ENCODE assay signal across 19 mouse cellular contexts in genomic region chr2:4582930-4583329, GRCm38 (mm10).
DNase-seq lines count a peak whose midpoint lies in the region; ATAC-seq and TF ChIP-seq lines count a peak whose summit lies in the region.
"Had no signal": no experiment of that assay in that cellular context is flagged by ENCODE, and none has a peak within 500 bp of the region (broad histone marks: within the 10 kb centered on the region; RNA-seq: fewer than 3 reads in every experiment).

No protein-coding gene starts in this region.

- no peaks in the 10 kb centered on the region for H3K9me3 ChIP-seq in embryonic facial prominence, embryonic 13.5 days
- no peaks in the 10 kb centered on the region for H3K9me3 ChIP-seq in limb, embryonic 11.5 days (ENCODE audit: control insufficient read depth, low read length)
- no peaks in the 10 kb centered on the region for H3K9me3 ChIP-seq in stomach, postnatal 0 days (ENCODE audit: control insufficient read depth, low read length)
- H3K9me3 ChIP-seq: forebrain, embryonic 13.5 days; heart, embryonic 13.5 days had no signal

- no peak overlapping the region for H3K9ac ChIP-seq in embryonic facial prominence, embryonic 13.5 days
- no peak overlapping the region for H3K9ac ChIP-seq in limb, embryonic 11.5 days (ENCODE audit: low read length)
- no peak overlapping the region for H3K9ac ChIP-seq in stomach, postnatal 0 days (ENCODE audit: low read length)
- H3K9ac ChIP-seq: forebrain, embryonic 13.5 days; forebrain, postnatal 0 days; heart, embryonic 13.5 days had no signal

- H3K27ac ChIP-seq in embryonic facial prominence, embryonic 13.5 days: peak overlapping the region; percentile 55; the same call in 1 of the 2 replicates
- peak overlapping the region; percentile 30; the same call in 1 of the 2 replicates for H3K27ac ChIP-seq in embryonic fibroblast, embryonic 13.5 days (ENCODE audit: insufficient read depth, low read length)
- peak overlapping the region; percentile 36 for H3K27ac ChIP-seq in limb, embryonic 11.5 days (replicated peaks; ENCODE audit: low read depth, low read length)
- no peak overlapping the region for H3K27ac ChIP-seq in stomach, postnatal 0 days (replicated peaks)
- H3K27ac ChIP-seq: forebrain, embryonic 13.5 days had no signal

- no peak for TF ChIP-seq EP300 in stomach, postnatal 0 days (optimal IDR thresholded peaks at IDR 0.05)

- no peaks in the 10 kb centered on the region for H3K27me3 ChIP-seq in embryonic facial prominence, embryonic 13.5 days
- no peaks in the 10 kb centered on the region for H3K27me3 ChIP-seq in limb, embryonic 11.5 days (ENCODE audit: control insufficient read depth, insufficient read depth, low read length)
- H3K27me3 ChIP-seq in stomach, postnatal 0 days (ENCODE audit: control insufficient read depth, insufficient read depth, low read length): no peaks in the 10 kb centered on the region
- H3K27me3 ChIP-seq: forebrain, embryonic 13.5 days; heart, embryonic 13.5 days had no signal

- TF ChIP-seq POLR2A in embryonic fibroblast, embryonic 13.5 days (IDR thresholded peaks at IDR 0.05; ENCODE audit: low read depth, low read length): no peak

- 78% methylated on average over 2 of the region's 2 CpGs for WGBS in embryonic facial prominence, embryonic 13.5 days
- WGBS in limb, embryonic 11.5 days: 77% methylated on average over 2 of the region's 2 CpGs
- WGBS in stomach, postnatal 0 days: 80% methylated on average over 2 of the region's 2 CpGs

- TF ChIP-seq CTCF in embryonic fibroblast, embryonic 13.5 days (IDR thresholded peaks at IDR 0.05; ENCODE audit: borderline replicate concordance, insufficient read depth, low read length): no peak
- no peak for TF ChIP-seq CTCF in stomach, postnatal 0 days (IDR thresholded peaks at IDR 0.05; ENCODE audit: low read depth)

- peaks cover 48% of the 10 kb centered on the region for H3K36me3 ChIP-seq in embryonic facial prominence, embryonic 13.5 days
- peaks cover 14% of the 10 kb centered on the region for H3K36me3 ChIP-seq in limb, embryonic 11.5 days (ENCODE audit: control insufficient read depth, insufficient read depth, low read length)
- no peaks in the 10 kb centered on the region for H3K36me3 ChIP-seq in stomach, postnatal 0 days (ENCODE audit: control insufficient read depth, insufficient read depth, low read length)

- H3K4me3 ChIP-seq in embryonic facial prominence, embryonic 13.5 days: no peak overlapping the region
- H3K4me3 ChIP-seq in embryonic fibroblast, embryonic 13.5 days (ENCODE audit: insufficient read depth, low read length): no peak overlapping the region
- H3K4me3 ChIP-seq in limb, embryonic 11.5 days (ENCODE audit: low read depth, low read length): no peak overlapping the region
- H3K4me3 ChIP-seq in stomach, postnatal 0 days (ENCODE audit: low read depth, low read length): no peak overlapping the region
- H3K4me3 ChIP-seq: forebrain, embryonic 13.5 days; heart, embryonic 13.5 days had no signal

- H3K4me2 ChIP-seq in embryonic facial prominence, embryonic 13.5 days: no peak overlapping the region
- H3K4me2 ChIP-seq in limb, embryonic 11.5 days (ENCODE audit: low read depth, severe bottlenecking): no peak overlapping the region
- no peak overlapping the region for H3K4me2 ChIP-seq in stomach, postnatal 0 days (replicated peaks; ENCODE audit: low read depth)
- H3K4me2 ChIP-seq: forebrain, embryonic 13.5 days; heart, embryonic 13.5 days had no signal

- DNase-seq in limb, embryonic 11.5 days (ENCODE audit: low spot score): no peak
- no peak for DNase-seq in stomach, postnatal 0 days (ENCODE audit: low spot score)
- DNase-seq in embryo, embryonic 10 days (ENCODE audit: low spot score): no peak
- DNase-seq in cerebellum, postnatal 10 days: no peak
- DNase-seq in yolk sac, embryonic 10.5 days (ENCODE audit: low spot score): no peak
- DNase-seq: adrenal gland, adult 2 months; adrenal gland, postnatal 25 days; cerebellum, adult 18-20 months; cerebellum, adult 9-11 months; embryo, embryonic 11 days; forebrain, postnatal 0 days; gastrocnemius, postnatal 14 days; heart, postnatal 36 days had no signal

- peaks cover 75% of the 10 kb centered on the region for H3K4me1 ChIP-seq in embryonic facial prominence, embryonic 13.5 days
- peaks cover 6% of the 10 kb centered on the region for H3K4me1 ChIP-seq in embryonic fibroblast, embryonic 13.5 days (ENCODE audit: control insufficient read depth, insufficient read depth, low read length)
- H3K4me1 ChIP-seq in limb, embryonic 11.5 days (ENCODE audit: control insufficient read depth, insufficient read depth, low read length): peaks cover 53% of the 10 kb centered on the region
- 0 out of 2 replicates have a peak, but pooled peaks cover 2% of the 10 kb centered on the region for H3K4me1 ChIP-seq in stomach, postnatal 0 days (replicated peaks; ENCODE audit: control insufficient read depth, insufficient read depth)
- H3K4me1 ChIP-seq: forebrain, embryonic 13.5 days had no signal

- no peak for ATAC-seq in embryonic facial prominence, embryonic 13.5 days (ENCODE audit: insufficient number of reproducible peaks, insufficient read depth, low FRiP score, low TSS enrichment, low read depth)
- ATAC-seq in limb, embryonic 11.5 days (ENCODE audit: insufficient number of reproducible peaks, low FRiP score, low TSS enrichment, low read depth): no peak
- 0 out of 2 replicates have a peak, but pooled peaks have one; percentile 19 for ATAC-seq in stomach, postnatal 0 days (ENCODE audit: low FRiP score, low TSS enrichment)
- ATAC-seq: forebrain, embryonic 13.5 days; forebrain, postnatal 0 days; hindbrain, embryonic 16.5 days; inflammation-experienced regulatory T-cells, adult 6 months had no signal
